Mouse (Mus musculus): ENCODE data around the gene Jsrp1.

Gene Jsrp1

DNA sequence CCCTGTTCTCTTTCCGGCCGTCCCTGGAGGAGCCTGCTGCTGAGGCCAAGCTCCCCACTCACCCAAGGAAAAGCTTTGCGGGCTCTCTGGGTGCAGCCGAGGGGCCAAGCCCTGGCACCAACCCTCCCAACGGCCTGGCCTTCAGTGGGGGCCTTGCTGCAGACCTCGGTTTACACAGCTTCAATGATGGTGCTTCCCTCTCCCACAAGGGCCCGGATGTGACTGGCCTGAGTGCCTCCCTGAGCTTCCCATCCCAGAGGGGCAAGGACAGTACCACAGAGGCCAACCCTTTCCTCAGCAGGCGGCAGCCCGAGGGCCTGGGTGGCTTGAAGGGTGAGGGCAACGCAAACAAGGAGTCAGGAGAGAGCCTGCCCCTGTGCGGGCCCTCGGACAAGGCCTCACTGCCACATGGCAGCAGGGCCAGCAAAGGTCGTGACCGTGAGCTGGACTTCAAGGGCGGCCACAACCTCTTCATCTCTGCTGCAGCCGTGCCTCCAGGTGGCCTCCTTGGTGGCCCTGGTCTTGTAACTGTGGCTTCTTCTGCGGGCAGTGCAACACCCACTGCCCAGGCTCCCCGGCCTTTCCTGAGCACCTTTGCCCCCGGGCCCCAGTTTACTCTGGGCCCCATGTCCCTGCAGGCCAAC is 22.4 kb downstream of the Jsrp1 start:
- H3K27me3 ChIP-seq (ENCODE audit: insufficient read depth, low read length): no peaks in the 10 kb centered on the region
- no peaks in the 10 kb centered on the region for H3K9me3 ChIP-seq (ENCODE audit: low read length)
- H3K36me3 ChIP-seq (ENCODE audit: insufficient read depth, low read length): peaks cover 91% of the 10 kb centered on the region
- TF ChIP-seq NANOG (IDR thresholded peaks at IDR 0.05; ENCODE audit: borderline replicate concordance, low read length) (no peak), POU5F1 (IDR thresholded peaks at IDR 0.05; ENCODE audit: borderline replicate concordance, low read length) (no peak), CTCF (conservative IDR thresholded peaks at IDR 0.05; ENCODE audit: low read length) (no peak)
- H3K4me3 ChIP-seq (replicated peaks; ENCODE audit: low read length): peak overlapping the region; percentile 66
- H3K4me1 ChIP-seq (replicated peaks; ENCODE audit: low read depth, low read length): peaks cover 70% of the 10 kb centered on the region

DNA sequence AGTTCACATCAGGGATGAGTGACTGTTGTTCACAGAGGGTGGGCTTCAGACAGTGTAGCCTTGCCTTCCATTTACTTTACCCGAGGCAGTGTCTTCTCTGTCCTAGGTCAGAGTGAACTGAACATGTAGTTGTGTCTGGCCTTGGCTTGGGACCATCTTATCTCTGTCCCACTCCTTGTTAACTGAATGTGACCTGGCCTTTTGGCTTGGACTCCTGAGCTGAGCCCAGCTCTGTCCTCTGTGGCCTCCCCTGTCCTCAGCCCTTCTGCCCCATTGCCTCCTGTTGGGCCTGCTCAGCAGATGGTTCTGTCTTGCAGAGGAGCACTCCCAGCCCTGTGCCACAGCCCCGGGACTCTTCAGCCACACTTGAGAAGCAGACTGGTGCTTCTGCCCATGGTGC is 25.8 kb downstream of the Jsrp1 start:
- Histone ChIP-seq H3K27me3 (ENCODE audit: insufficient read depth, low read length) (no peaks in the 10 kb centered on the region), H3K4me3 (replicated peaks; ENCODE audit: low read length) (no peak overlapping the region), H3K9me3 (ENCODE audit: low read length) (no peaks in the 10 kb centered on the region), H3K4me1 (replicated peaks; ENCODE audit: low read depth, low read length) (peaks cover 51% of the 10 kb centered on the region), H3K36me3 (ENCODE audit: insufficient read depth, low read length) (peaks cover 91% of the 10 kb centered on the region)
- TF ChIP-seq POU5F1 (IDR thresholded peaks at IDR 0.05; ENCODE audit: borderline replicate concordance, low read length) (no peak), NANOG (IDR thresholded peaks at IDR 0.05; ENCODE audit: borderline replicate concordance, low read length) (no peak), CTCF (conservative IDR thresholded peaks at IDR 0.05; ENCODE audit: low read length) (no peak)

DNA sequence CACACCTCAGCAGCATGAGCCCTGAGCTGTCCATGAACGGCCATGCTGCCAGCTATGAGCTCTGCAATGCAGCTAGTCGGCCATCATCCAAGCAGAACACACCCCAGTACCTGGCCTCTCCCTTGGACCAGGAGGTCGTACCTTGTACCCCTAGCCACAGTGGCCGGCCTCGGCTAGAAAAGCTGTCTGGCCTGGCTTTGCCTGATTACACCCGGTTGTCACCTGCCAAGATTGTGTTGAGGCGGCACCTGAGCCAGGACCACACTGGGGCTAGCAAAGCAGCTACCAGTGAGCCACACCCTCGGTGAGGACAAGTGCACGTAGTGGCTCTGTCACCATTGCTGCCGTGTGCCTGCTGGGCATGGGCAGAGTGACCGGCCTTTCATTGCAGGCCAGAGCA is 27.3 kb downstream of the Jsrp1 start:
- no peaks in the 10 kb centered on the region for H3K27me3 ChIP-seq (ENCODE audit: insufficient read depth, low read length)
- peaks cover 99% of the 10 kb centered on the region for H3K36me3 ChIP-seq (ENCODE audit: insufficient read depth, low read length)
- no peak for TF ChIP-seq NANOG (IDR thresholded peaks at IDR 0.05; ENCODE audit: borderline replicate concordance, low read length)
- TF ChIP-seq POU5F1 (IDR thresholded peaks at IDR 0.05; ENCODE audit: borderline replicate concordance, low read length): no peak
- no peak for TF ChIP-seq CTCF (conservative IDR thresholded peaks at IDR 0.05; ENCODE audit: low read length)
- no peak overlapping the region for H3K4me3 ChIP-seq (replicated peaks; ENCODE audit: low read length)
- H3K9me3 ChIP-seq (ENCODE audit: low read length): no peaks in the 10 kb centered on the region
- peaks cover 47% of the 10 kb centered on the region for H3K4me1 ChIP-seq (replicated peaks; ENCODE audit: low read depth, low read length)

DNA sequence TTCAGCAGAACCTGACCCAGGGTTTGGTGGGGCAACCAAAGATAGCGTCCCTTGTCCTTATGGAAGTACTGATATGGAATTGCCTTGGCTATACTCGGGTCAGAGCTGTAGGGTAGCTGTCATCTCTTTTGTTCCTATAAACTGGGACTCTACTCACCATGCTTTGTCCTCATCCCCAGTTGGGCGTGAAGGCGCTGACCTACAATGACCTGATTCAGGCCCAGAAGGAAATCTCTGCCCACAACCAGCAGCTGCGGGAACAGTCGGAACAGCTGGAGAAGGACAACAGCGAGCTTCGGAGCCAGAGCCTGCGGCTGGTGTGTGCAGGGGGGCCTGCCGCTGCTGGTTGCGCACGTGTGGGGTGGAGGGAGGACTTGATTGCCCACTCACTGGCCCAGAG is 28.4 kb downstream of the Jsrp1 start:
- Histone ChIP-seq H3K36me3 (ENCODE audit: insufficient read depth, low read length) (peaks cover 99% of the 10 kb centered on the region), H3K4me1 (replicated peaks; ENCODE audit: low read depth, low read length) (peaks cover 37% of the 10 kb centered on the region), H3K9me3 (ENCODE audit: low read length) (no peaks in the 10 kb centered on the region), H3K4me3 (replicated peaks; ENCODE audit: low read length) (no peak overlapping the region), H3K27me3 (ENCODE audit: insufficient read depth, low read length) (no peaks in the 10 kb centered on the region)
- TF ChIP-seq POU5F1 (IDR thresholded peaks at IDR 0.05; ENCODE audit: borderline replicate concordance, low read length) (no peak), NANOG (IDR thresholded peaks at IDR 0.05; ENCODE audit: borderline replicate concordance, low read length) (no peak), CTCF (conservative IDR thresholded peaks at IDR 0.05; ENCODE audit: low read length) (no peak)

DNA sequence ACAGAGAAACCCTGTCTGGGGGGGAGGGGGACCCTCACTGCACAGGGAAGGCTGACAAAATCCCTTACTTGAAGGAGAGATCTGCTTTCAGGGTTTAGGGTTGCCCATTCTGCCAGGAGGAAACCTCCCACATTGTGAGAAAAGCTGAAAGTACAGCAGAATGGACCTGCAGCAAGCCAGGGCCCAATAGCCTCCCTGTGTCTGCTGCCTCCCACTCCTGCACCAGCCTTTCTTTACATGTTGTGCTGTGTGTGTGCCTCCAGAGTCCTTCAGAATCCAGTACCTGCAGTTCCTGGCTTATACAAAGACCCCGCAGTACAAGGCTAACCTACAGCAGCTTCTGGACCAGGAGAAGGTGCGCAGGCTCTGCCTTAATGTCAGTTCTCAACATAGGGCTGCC is 29.0 kb downstream of the Jsrp1 start:
- H3K9me3 ChIP-seq (ENCODE audit: low read length): no peaks in the 10 kb centered on the region
- peaks cover 99% of the 10 kb centered on the region for H3K36me3 ChIP-seq (ENCODE audit: insufficient read depth, low read length)
- no peaks in the 10 kb centered on the region for H3K27me3 ChIP-seq (ENCODE audit: insufficient read depth, low read length)
- H3K4me3 ChIP-seq (replicated peaks; ENCODE audit: low read length): no peak overlapping the region
- TF ChIP-seq NANOG (IDR thresholded peaks at IDR 0.05; ENCODE audit: borderline replicate concordance, low read length): no peak
- TF ChIP-seq POU5F1 (IDR thresholded peaks at IDR 0.05; ENCODE audit: borderline replicate concordance, low read length): no peak
- TF ChIP-seq CTCF (conservative IDR thresholded peaks at IDR 0.05; ENCODE audit: low read length): no peak
- H3K4me1 ChIP-seq (replicated peaks; ENCODE audit: low read depth, low read length): peaks cover 37% of the 10 kb centered on the region

DNA sequence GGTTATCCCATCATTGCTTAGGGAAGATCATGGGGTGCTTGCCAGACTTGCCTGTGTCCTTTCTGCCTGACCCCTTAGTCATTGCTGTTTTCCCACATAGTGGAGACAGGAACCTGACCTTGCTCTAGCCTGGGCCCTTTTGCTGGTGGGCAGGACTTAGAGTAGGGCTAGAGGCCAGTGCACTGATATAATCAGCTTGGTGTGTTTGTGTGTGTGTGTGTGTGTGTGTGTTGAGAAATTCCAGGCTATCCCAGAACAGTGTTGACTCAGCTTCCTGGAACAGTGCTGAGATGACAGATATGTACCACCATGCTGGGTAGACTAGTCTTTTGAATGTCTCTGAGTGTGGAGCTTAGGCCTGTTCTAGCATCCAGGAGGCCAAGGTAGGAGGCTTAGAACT is 33.7 kb downstream of the Jsrp1 start:
- H3K9me3 ChIP-seq (ENCODE audit: low read length): no peaks in the 10 kb centered on the region
- peaks cover 100% of the 10 kb centered on the region for H3K36me3 ChIP-seq (ENCODE audit: insufficient read depth, low read length)
- H3K27me3 ChIP-seq (ENCODE audit: insufficient read depth, low read length): no peaks in the 10 kb centered on the region
- peaks cover 51% of the 10 kb centered on the region for H3K4me1 ChIP-seq (replicated peaks; ENCODE audit: low read depth, low read length)
- H3K4me3 ChIP-seq (replicated peaks; ENCODE audit: low read length): no peak overlapping the region
- TF ChIP-seq NANOG (IDR thresholded peaks at IDR 0.05; ENCODE audit: borderline replicate concordance, low read length) (no peak), POU5F1 (IDR thresholded peaks at IDR 0.05; ENCODE audit: borderline replicate concordance, low read length) (no peak), CTCF (conservative IDR thresholded peaks at IDR 0.05; ENCODE audit: low read length) (no peak)

DNA sequence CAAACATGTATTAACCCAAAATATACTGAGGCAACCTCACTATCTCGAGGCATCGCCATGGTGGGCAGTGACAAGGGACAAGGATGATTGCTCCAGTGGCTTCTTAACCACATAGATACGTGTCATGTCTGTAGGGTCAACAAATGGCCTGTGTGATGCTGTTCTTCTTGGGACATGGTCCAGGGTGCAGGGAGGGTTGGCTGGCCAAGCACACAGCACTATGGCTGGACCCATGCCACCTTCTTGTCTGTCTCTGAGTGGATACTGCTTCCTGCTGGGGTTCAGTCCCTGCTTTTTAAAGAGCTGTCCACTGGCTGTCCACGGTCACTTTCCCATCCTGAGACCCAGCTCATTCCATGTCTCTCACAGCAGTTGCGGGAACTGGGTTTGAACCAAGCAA is 36.2 kb downstream of the Jsrp1 start:
- Histone ChIP-seq H3K27me3 (ENCODE audit: insufficient read depth, low read length) (no peaks in the 10 kb centered on the region), H3K36me3 (ENCODE audit: insufficient read depth, low read length) (peaks cover 100% of the 10 kb centered on the region), H3K9me3 (ENCODE audit: low read length) (no peaks in the 10 kb centered on the region), H3K4me3 (replicated peaks; ENCODE audit: low read length) (no peak overlapping the region), H3K4me1 (replicated peaks; ENCODE audit: low read depth, low read length) (peaks cover 41% of the 10 kb centered on the region)
- no peak for TF ChIP-seq CTCF (conservative IDR thresholded peaks at IDR 0.05; ENCODE audit: low read length)
- TF ChIP-seq POU5F1 (IDR thresholded peaks at IDR 0.05; ENCODE audit: borderline replicate concordance, low read length): no peak
- TF ChIP-seq NANOG (IDR thresholded peaks at IDR 0.05; ENCODE audit: borderline replicate concordance, low read length): no peak

DNA sequence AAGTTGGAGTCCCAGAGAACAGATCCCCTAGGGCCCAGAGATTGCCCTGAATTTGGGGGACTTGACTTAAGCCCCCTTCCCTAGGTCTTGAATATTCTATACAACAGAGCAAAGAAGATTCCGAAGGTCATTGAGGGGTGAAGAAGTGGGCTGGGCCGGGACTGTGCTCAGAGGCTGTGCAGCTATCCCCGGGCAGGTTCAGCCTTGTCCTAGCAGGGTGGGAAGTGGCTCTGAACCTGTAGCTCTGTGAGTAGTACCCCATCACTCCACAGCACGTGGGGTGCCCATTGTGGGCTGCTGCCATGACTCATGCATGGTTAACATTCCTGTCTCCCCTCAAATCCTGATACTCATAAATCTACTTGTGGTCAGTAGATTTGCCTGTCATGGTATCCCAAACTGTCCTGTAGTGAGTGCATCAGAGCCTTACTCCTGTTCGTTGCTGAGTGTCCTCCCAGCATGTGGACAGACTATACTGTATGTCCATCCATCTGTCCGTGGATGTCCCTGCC is 36.9 kb downstream of the Jsrp1 start:
- TF ChIP-seq POU5F1 (IDR thresholded peaks at IDR 0.05; ENCODE audit: borderline replicate concordance, low read length) (no peak), NANOG (IDR thresholded peaks at IDR 0.05; ENCODE audit: borderline replicate concordance, low read length) (no peak), CTCF (conservative IDR thresholded peaks at IDR 0.05; ENCODE audit: low read length) (no peak)
- H3K9me3 ChIP-seq (ENCODE audit: low read length): no peaks in the 10 kb centered on the region
- H3K4me1 ChIP-seq (replicated peaks; ENCODE audit: low read depth, low read length): peaks cover 36% of the 10 kb centered on the region
- peaks cover 100% of the 10 kb centered on the region for H3K36me3 ChIP-seq (ENCODE audit: insufficient read depth, low read length)
- no peaks in the 10 kb centered on the region for H3K27me3 ChIP-seq (ENCODE audit: insufficient read depth, low read length)
- no peak overlapping the region for H3K4me3 ChIP-seq (replicated peaks; ENCODE audit: low read length)

DNA sequence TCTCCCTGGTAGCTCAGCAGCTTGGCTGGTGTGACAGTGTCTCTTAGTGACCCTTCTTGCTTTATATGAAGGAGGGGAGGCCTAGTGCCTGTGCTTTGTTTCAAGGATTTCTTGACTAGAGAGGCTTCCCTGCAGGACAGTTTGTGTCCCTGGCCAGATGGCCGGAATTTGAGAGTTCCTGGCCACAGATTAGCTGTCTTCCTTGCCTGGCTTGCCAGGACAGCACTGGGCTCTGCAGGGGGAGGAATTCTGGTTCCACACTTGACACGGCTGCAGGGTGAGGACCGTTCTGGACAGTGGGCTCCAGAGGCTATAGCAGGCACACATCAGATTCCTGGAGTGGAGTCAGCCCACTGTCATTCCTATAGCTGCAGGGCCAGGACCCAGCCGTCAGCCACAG is 37.6 kb downstream of the Jsrp1 start:
- TF ChIP-seq CTCF (conservative IDR thresholded peaks at IDR 0.05; ENCODE audit: low read length): no peak
- TF ChIP-seq NANOG (IDR thresholded peaks at IDR 0.05; ENCODE audit: borderline replicate concordance, low read length): no peak
- no peak for TF ChIP-seq POU5F1 (IDR thresholded peaks at IDR 0.05; ENCODE audit: borderline replicate concordance, low read length)
- H3K9me3 ChIP-seq (ENCODE audit: low read length): no peaks in the 10 kb centered on the region
- no peak overlapping the region for H3K4me3 ChIP-seq (replicated peaks; ENCODE audit: low read length)
- H3K4me1 ChIP-seq (replicated peaks; ENCODE audit: low read depth, low read length): peaks cover 36% of the 10 kb centered on the region
- H3K27me3 ChIP-seq (ENCODE audit: insufficient read depth, low read length): no peaks in the 10 kb centered on the region
- peaks cover 100% of the 10 kb centered on the region for H3K36me3 ChIP-seq (ENCODE audit: insufficient read depth, low read length)

Data from E14TG2a.4 (cell line).